Mouse (Mus musculus) liver, embryonic 13.5 days (tissue): Measurements from ENCODE around the gene Abcb7. TPM values are rescaled to one million over a fixed set of nuclear protein-coding genes. Genes with fewer than 3 reads are reported as not detected.
"Not testable (repeated sequence)": the region's sequence is repeated elsewhere in the genome, so short reads cannot be mapped to it uniquely, and the experiment has no call there.

Source experiments
- ATAC-seq: fragments of 200-750 bp; cut with Nextera tagmentation; 2 replicates; pipeline ENCODE4 v1.8.0; 2017; ENCODE audit warnings: low read depth, mild to moderate bottlenecking, moderate number of reproducible peaks, moderate library complexity
- DNase-seq: peaks from one replicate; pipeline ENCODE4 v3.0.0; 2022
- H3K27ac ChIP-seq: fragments of 300-500 bp; sonication (generic); 2 replicates; pipeline ENCODE4 v1.5.1; 2015; ENCODE audit warnings: moderate library complexity, mild to moderate bottlenecking, inconsistent platforms
- H3K27me3 ChIP-seq: fragments of 300-500 bp; sonication (generic); 2 replicates; pipeline ENCODE4 v1.6.1; 2015; ENCODE audit warnings: mild to moderate bottlenecking, inconsistent platforms
- H3K36me3 ChIP-seq: fragments of 300-500 bp; sonication (generic); 2 replicates; pipeline ENCODE4 v1.6.1; 2015; ENCODE audit warnings: mild to moderate bottlenecking, inconsistent platforms
- H3K4me1 ChIP-seq: fragments of 300-500 bp; sonication (generic); replicated peaks from 2 replicates; pipeline ENCODE4 v1.6.1; 2015; ENCODE audit warnings: inconsistent platforms
- H3K4me2 ChIP-seq: fragments of 300-500 bp; sonication (generic); 2 replicates; pipeline ENCODE4 v1.6.1; 2015; ENCODE audit warnings: inconsistent platforms, mild to moderate bottlenecking, moderate library complexity
- H3K4me3 ChIP-seq: fragments of 300-500 bp; sonication (generic); replicated peaks from 2 replicates; pipeline ENCODE4 v1.5.1; 2015; ENCODE audit warnings: mild to moderate bottlenecking, inconsistent platforms
- H3K9ac ChIP-seq: fragments of 300-500 bp; sonication (generic); 2 replicates; pipeline ENCODE4 v1.6.1; 2015; ENCODE audit warnings: mild to moderate bottlenecking, inconsistent platforms
- H3K9me3 ChIP-seq: fragments of 300-500 bp; sonication (generic); replicated peaks from 2 replicates; pipeline ENCODE4 v1.6.1; 2016; ENCODE audit warnings: inconsistent platforms
- WGBS: fragments of 180-500 bp; shearing (Covaris S2); methylation state at CpG from one replicate; pipeline ENCODE4 v1.1.7; 2015; ENCODE audit not compliant: insufficient replicate concordance; 5-methylcytosine and 5-hydroxymethylcytosine counted together
- polyA plus RNA-seq: library from polyadenylated mRNA; unstranded; fragments of >200 nt; fragmentation: Nextera tagmentation; extraction: Ambion mirVana; gene quantifications from 2 replicates; pipeline ENCODE4 v1.2.1, GENCODE M21; 2015

Gene Abcb7
- polyA plus RNA-seq, 1 experiment from 2014 or later, result 8.1 TPM

DNA sequence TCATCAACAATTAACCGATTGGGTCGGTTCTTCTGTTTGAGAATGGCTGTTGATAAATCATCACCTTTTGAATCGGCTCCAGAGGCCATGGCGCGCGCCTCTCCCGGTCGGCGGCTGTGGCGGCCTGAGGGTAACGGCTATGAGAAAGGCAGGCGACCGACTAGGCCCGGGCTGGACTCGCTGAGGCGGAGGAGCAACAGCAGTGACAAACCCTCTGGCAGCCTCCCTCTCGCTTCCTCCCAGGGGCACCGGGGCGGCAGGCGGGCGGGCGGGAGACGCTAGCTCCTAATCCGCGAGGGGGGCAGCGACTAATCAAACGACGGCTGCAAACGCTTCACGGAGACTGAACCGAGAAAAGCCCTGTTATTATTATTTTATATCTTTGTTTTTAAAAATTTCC lies 65.5 kb downstream of the Abcb7 start:
- not testable (repeated sequence) for H3K4me1 ChIP-seq, H3K9ac ChIP-seq, H3K27me3 ChIP-seq, DNase-seq, H3K4me2 ChIP-seq, H3K9me3 ChIP-seq, H3K27ac ChIP-seq, H3K36me3 ChIP-seq, H3K4me3 ChIP-seq
- ATAC-seq, result peak; percentile 69
- 79% methylated on average over 27 of the region's 31 CpGs for WGBS

DNA sequence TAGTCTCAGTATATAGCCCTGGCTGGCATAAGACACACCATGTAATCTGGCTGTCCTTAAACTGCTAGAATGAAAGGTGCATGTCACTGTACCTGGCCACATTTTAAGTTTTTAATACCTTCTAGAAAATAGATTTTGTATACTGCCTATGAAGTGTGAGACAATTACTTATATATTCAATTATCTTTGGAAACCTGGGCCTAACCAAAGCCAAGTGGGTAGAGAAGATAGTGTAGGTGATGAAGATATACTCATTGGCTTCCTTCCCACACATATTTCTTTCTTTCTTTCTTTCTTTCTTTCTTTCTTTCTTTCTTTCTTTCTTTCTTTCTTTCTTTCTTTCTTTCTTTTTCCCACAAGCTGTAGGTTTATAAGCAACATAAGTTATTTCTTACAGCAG lies 121.9 kb downstream of the Abcb7 start:
- Histone ChIP-seq H3K4me1 (no peaks in the 10 kb centered on the region), H3K36me3 (0 out of 2 replicates have a peak, but pooled peaks cover 3% of the 10 kb centered on the region), H3K4me3 (no peak overlapping the region), H3K4me2 (no peak overlapping the region), H3K27ac (no peak overlapping the region), H3K9ac (no peak overlapping the region), H3K9me3 (no peaks in the 10 kb centered on the region), H3K27me3 (no peaks in the 10 kb centered on the region)
- ATAC-seq (no peak), DNase-seq (no peak)

DNA sequence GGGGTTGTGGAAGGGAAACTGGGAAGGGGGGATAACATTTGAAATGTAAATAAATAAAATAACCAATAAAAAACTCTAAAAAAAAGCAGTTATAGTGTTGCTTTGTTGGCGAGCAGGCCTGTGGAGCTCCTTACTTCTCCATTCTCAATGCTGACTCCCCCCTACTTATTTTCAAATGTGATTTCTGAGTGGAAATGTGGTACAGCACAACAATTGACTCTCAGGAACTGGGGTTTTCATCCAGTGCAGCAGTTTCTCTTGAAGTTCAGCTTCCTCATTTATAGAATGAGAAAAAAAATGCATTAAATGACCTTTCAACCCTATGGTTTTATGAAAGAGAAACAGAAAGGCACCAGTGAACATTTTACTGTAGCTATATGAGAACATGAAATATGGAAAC lies 133.8 kb downstream of the Abcb7 start:
- H3K27ac ChIP-seq, result no peak overlapping the region
- H3K9me3 ChIP-seq, result no peaks in the 10 kb centered on the region
- H3K4me3 ChIP-seq, result no peak overlapping the region
- no peak overlapping the region for H3K4me2 ChIP-seq
- no peak for ATAC-seq
- H3K36me3 ChIP-seq, result no peaks in the 10 kb centered on the region
- no peak overlapping the region for H3K9ac ChIP-seq
- no peaks in the 10 kb centered on the region for H3K27me3 ChIP-seq
- 76% methylated on average over 1 of the region's 1 CpGs for WGBS
- no peak for DNase-seq
- H3K4me1 ChIP-seq, result no peaks in the 10 kb centered on the region

DNA sequence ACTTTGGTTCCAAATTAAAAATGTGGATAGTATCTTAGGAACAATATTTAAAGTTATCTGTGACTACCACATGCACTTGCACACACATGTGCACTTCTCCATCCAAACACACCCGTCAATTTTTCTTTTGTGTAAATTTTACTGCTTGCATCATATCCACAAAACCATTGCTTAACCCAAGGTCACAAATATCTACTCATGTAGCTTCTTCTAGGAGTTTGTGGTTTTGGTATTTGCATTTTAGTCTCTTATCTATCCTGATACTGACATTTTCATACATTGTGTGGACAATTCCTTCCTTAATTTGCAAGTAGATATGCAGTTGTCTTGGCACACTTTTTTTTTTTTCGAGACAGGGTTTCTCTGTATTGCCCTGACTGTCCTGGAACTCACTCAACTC lies 149.3 kb downstream of the Abcb7 start:
- no peak overlapping the region for H3K4me3 ChIP-seq
- WGBS, result 25% methylated on average over 2 of the region's 2 CpGs
- no peaks in the 10 kb centered on the region for H3K4me1 ChIP-seq
- ATAC-seq (no peak), DNase-seq (no peak)
- no peak overlapping the region for H3K27ac ChIP-seq
- no peak overlapping the region for H3K9ac ChIP-seq
- H3K27me3 ChIP-seq, result no peaks in the 10 kb centered on the region
- H3K36me3 ChIP-seq, result no peaks in the 10 kb centered on the region
- H3K4me2 ChIP-seq, result no peak overlapping the region
- H3K9me3 ChIP-seq, result no peaks in the 10 kb centered on the region

DNA sequence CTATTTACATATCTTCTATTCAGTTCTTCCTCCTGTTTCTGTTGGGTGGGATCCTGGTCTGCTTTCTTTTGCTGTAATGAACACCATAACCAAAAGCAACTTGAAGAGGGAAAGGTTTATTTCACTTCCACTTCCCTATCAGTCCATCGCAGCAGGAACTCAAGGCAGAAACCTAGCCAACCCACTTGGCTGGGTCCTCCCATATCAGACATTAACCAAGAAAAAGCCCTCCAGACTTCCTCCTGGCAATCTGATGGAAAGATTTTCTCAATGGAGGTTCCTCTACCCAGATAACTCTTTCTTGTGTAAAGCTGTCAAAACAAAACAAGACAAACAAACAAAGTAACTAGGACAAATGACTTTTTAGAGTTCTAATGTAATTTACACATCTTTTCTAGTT lies 151.2 kb downstream of the Abcb7 start:
- no peaks in the 10 kb centered on the region for H3K36me3 ChIP-seq
- no peak overlapping the region for H3K9ac ChIP-seq
- 27% methylated on average over 1 of the region's 1 CpGs for WGBS
- H3K4me2 ChIP-seq, result no peak overlapping the region
- H3K27ac ChIP-seq, result no peak overlapping the region
- DNase-seq (no peak), ATAC-seq (no peak)
- no peaks in the 10 kb centered on the region for H3K4me1 ChIP-seq
- no peaks in the 10 kb centered on the region for H3K9me3 ChIP-seq
- H3K27me3 ChIP-seq, result no peaks in the 10 kb centered on the region
- no peak overlapping the region for H3K4me3 ChIP-seq

DNA sequence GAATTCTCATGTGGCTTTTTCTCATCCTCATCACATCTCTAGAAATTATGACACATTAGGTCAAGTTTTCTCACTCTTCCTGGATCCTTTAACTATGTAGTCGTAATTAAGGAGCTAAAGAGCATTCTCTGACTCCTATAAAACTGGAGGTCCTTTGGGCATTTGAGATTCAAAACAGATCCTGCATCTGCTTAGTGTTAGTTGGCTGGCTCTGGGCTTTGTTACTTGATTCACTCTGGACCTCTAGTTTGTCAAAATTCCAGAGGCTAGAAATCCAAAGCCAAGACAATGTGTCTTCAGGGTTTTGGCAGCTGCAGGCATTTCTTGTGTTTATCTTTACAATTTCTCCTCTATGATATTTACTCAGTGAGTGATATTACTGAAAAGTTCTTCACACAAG lies 157.1 kb downstream of the Abcb7 start:
- no peak overlapping the region for H3K4me3 ChIP-seq
- no peaks in the 10 kb centered on the region for H3K4me1 ChIP-seq
- no peaks in the 10 kb centered on the region for H3K27me3 ChIP-seq
- WGBS, result 32% methylated on average over 1 of the region's 1 CpGs
- no peak overlapping the region for H3K4me2 ChIP-seq
- no peaks in the 10 kb centered on the region for H3K9me3 ChIP-seq
- no peak overlapping the region for H3K9ac ChIP-seq
- DNase-seq (no peak), ATAC-seq (no peak)
- no peak overlapping the region for H3K27ac ChIP-seq
- H3K36me3 ChIP-seq, result no peaks in the 10 kb centered on the region

Other genes starting within 250 kb of the Abcb7 start
- gene Nexmif, start 212.7 kb downstream of the Abcb7 start, polyA plus RNA-seq, result 0.02 and 0.03 TPM in 2 replicates
- gene Uprt, start 69.0 kb upstream of the Abcb7 start, polyA plus RNA-seq, result 0.27 and 0.36 TPM in 2 replicates